Mouse (Mus musculus): ENCODE results near the gene Asic4. TPM values are rescaled to one million over a fixed set of nuclear protein-coding genes. Genes with fewer than 3 reads are reported as not detected.

Gene Asic4
- polyA plus RNA-seq, 1 experiment from 2014 or later, result 0.29 TPM

Other genes with a start within 250 kb of the Asic4 start
- gene Glb1l, start 239.6 kb upstream of the Asic4 start, polyA plus RNA-seq (2014; fragmentation: Nextera tagmentation; extraction: Ambion mirVana), result 14.1 and 15.0 TPM in 2 replicates
- gene Stk16, start 239.6 kb upstream of the Asic4 start, polyA plus RNA-seq (2014; fragmentation: Nextera tagmentation; extraction: Ambion mirVana), result 117 and 123 TPM in 2 replicates
- 17.3 and 18.9 TPM in 2 replicates for gene Tuba4a, start 230.6 kb upstream of the Asic4 start, polyA plus RNA-seq (2014; fragmentation: Nextera tagmentation; extraction: Ambion mirVana)
- not detected in 2 replicates for gene A630095N17Rik, start 218.3 kb upstream of the Asic4 start, polyA plus RNA-seq (2014; fragmentation: Nextera tagmentation; extraction: Ambion mirVana)
- 13.8 and 17.2 TPM in 2 replicates for gene Dnajb2, start 214.0 kb upstream of the Asic4 start, polyA plus RNA-seq (2014; fragmentation: Nextera tagmentation; extraction: Ambion mirVana)
- 1.4 and 1.5 TPM in 2 replicates for gene Ptprn, start 185.9 kb upstream of the Asic4 start, polyA plus RNA-seq (2014; fragmentation: Nextera tagmentation; extraction: Ambion mirVana)
- gene Resp18, start 172.0 kb upstream of the Asic4 start, polyA plus RNA-seq (2014; fragmentation: Nextera tagmentation; extraction: Ambion mirVana), result 4.9 and 5.8 TPM in 2 replicates
- 123 and 146 TPM in 2 replicates for gene Dnpep, start 132.4 kb upstream of the Asic4 start, polyA plus RNA-seq (2014; fragmentation: Nextera tagmentation; extraction: Ambion mirVana)
- gene Des, start 90.1 kb upstream of the Asic4 start, polyA plus RNA-seq (2014; fragmentation: Nextera tagmentation; extraction: Ambion mirVana), result 6.9 and 9.9 TPM in 2 replicates
- gene Speg, start 75.1 kb upstream of the Asic4 start, polyA plus RNA-seq (2014; fragmentation: Nextera tagmentation; extraction: Ambion mirVana), result 16.7 and 19.9 TPM in 2 replicates
- 36.9 and 38.4 TPM in 2 replicates for gene Gmppa, start 14.5 kb upstream of the Asic4 start, polyA plus RNA-seq (2014; fragmentation: Nextera tagmentation; extraction: Ambion mirVana)
- gene Chpf, start 28.9 kb downstream of the Asic4 start, polyA plus RNA-seq (2014; fragmentation: Nextera tagmentation; extraction: Ambion mirVana), result 14.6 and 15.3 TPM in 2 replicates
- 0.98 and 1.6 TPM in 2 replicates for gene Tmem198, start 29.1 kb downstream of the Asic4 start, polyA plus RNA-seq (2014; fragmentation: Nextera tagmentation; extraction: Ambion mirVana)
- 52.4 and 54.2 TPM in 2 replicates for gene Obsl1, start 56.0 kb downstream of the Asic4 start, polyA plus RNA-seq (2014; fragmentation: Nextera tagmentation; extraction: Ambion mirVana)
- 1.5 and 1.9 TPM in 2 replicates for gene Inha, start 56.6 kb downstream of the Asic4 start, polyA plus RNA-seq (2014; fragmentation: Nextera tagmentation; extraction: Ambion mirVana)
- 11.4 and 14.2 TPM in 2 replicates for gene Stk11ip, start 71.1 kb downstream of the Asic4 start, polyA plus RNA-seq (2014; fragmentation: Nextera tagmentation; extraction: Ambion mirVana)
- 7.5 and 7.6 TPM in 2 replicates for gene Slc4a3, start 95.8 kb downstream of the Asic4 start, polyA plus RNA-seq (2014; fragmentation: Nextera tagmentation; extraction: Ambion mirVana)